Mouse (Mus musculus) small intestine, adult 2 months (tissue): ENCODE results near the gene Ccl22. TPM values are rescaled to one million over a fixed set of nuclear protein-coding genes. Genes with fewer than 3 reads are reported as not detected.

Experiments used
- H3K27ac ChIP-seq: fragments of 200-500 bp; 2 replicates; pipeline ENCODE4 v1.5.1; 2012; ENCODE audit warnings: low read depth, low read length, control low read depth, inconsistent platforms; ENCODE audit not compliant: insufficient read depth
- H3K27me3 ChIP-seq: fragments of 200-500 bp; 2 replicates; pipeline ENCODE4 v1.6.1; 2012; ENCODE audit warnings: mild to moderate bottlenecking, moderate library complexity, low read length, inconsistent platforms; ENCODE audit not compliant: control insufficient read depth, insufficient read depth
- H3K36me3 ChIP-seq: fragments of 200-500 bp; 2 replicates; pipeline ENCODE4 v1.6.1; 2012; ENCODE audit warnings: mild to moderate bottlenecking, low read length, control low read depth, inconsistent platforms; ENCODE audit not compliant: control insufficient read depth, insufficient read depth
- H3K4me1 ChIP-seq: fragments of 200-500 bp; 2 replicates; pipeline ENCODE4 v1.6.1; 2012; ENCODE audit warnings: low read length, inconsistent platforms, mixed read lengths; ENCODE audit not compliant: control insufficient read depth, insufficient read depth, insufficient read length
- H3K4me3 ChIP-seq: fragments of 200-500 bp; 2 replicates; pipeline ENCODE4 v1.5.1; 2012; ENCODE audit warnings: low read depth, mild to moderate bottlenecking, control low read depth, inconsistent platforms, low read length, moderate library complexity
- CTCF ChIP-seq: fragments of 200-500 bp; IDR thresholded peaks from 2 replicates; pipeline ENCODE4 v1.5.1; 2012; ENCODE audit warnings: low read depth, mild to moderate bottlenecking, control low read depth, inconsistent platforms, low read length, moderate library complexity, mixed read lengths; ENCODE audit not compliant: insufficient replicate concordance, insufficient read length; ENCODE audit errors: extremely low read depth
- POLR2A ChIP-seq: fragments of 200-500 bp; IDR thresholded peaks from 2 replicates; pipeline ENCODE4 v1.6.1; 2012; ENCODE audit warnings: low read depth, mild to moderate bottlenecking, control low read depth, inconsistent platforms, low read length, moderate library complexity
- WGBS: fragments of 180-500 bp; shearing (Covaris S2); methylation state at CpG from one replicate; pipeline ENCODE4 v1.1.7; 2018; 5-methylcytosine and 5-hydroxymethylcytosine counted together
- polyA plus RNA-seq: library from polyadenylated mRNA; depleted of rRNA; stranded (reverse); fragments of >200 nt; gene quantifications from 2 replicates; pipeline ENCODE4 v1.2.3, GENCODE M21; 2012; rRNA removed

The Ccl22 gene
- polyA plus RNA-seq, 1 experiment = 6.5 TPM

GRCm38 (mm10) chr8:94785995-94786595 is 40.7 kb downstream of the Ccl22 start:
- Histone ChIP-seq H3K4me3 (no peak overlapping the region), H3K27me3 (no peaks in the 10 kb centered on the region), H3K36me3 (no peaks in the 10 kb centered on the region), H3K4me1 (peaks cover 51% of the 10 kb centered on the region), H3K27ac (no peak overlapping the region)
- TF ChIP-seq POLR2A (no peak), CTCF (no peak)
- WGBS = 67% methylated on average over 6 of the region's 6 CpGs

GRCm38 (mm10) chr8:94787524-94788501 is 42.4 kb downstream of the Ccl22 start:
- no peak overlapping the region for H3K4me3 ChIP-seq
- peaks cover 40% of the 10 kb centered on the region for H3K4me1 ChIP-seq
- WGBS = 47% methylated on average over 15 of the region's 15 CpGs
- no peaks in the 10 kb centered on the region for H3K27me3 ChIP-seq
- peak overlapping the region; percentile 87 for H3K27ac ChIP-seq
- TF ChIP-seq CTCF (no peak), POLR2A (0 out of 2 replicates have a peak, but pooled peaks have one; percentile 16)
- H3K36me3 ChIP-seq = no peaks in the 10 kb centered on the region

DNA sequence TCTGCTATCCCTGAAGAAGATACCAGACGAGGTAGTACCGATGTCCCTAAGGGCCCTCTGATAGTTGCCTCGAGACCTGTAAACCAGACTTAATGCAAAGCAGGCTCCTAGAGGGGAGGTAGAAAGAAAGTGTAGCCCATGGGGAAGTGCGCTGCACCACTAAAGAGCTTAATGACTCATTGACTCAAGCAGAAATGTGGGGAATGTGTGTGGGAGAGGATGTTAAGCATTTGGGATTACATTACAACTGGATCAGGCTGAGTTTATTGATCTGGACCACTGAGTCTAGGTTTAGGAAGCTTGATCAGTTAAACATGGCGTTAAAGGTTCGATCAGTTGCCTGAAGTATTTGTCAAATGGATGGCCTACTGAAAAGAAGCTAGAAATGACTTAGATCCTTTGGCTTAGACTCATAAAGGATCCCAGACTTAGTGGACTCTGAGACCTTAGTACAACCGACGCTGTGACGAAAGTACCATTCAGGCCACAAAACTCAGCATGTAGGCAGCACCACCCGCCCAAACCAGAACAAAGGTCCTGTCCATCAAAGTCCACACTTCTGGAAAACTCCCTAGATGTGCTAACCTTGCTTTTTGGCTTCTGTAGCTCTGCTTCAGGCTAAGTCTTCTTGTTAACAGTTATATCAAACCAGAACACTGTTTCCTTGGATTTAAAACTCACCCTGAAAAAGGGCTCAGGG is 44.0 kb downstream of the Ccl22 start:
- Histone ChIP-seq H3K4me1 (peaks cover 34% of the 10 kb centered on the region), H3K36me3 (no peaks in the 10 kb centered on the region), H3K27ac (peak overlapping the region; percentile 84), H3K4me3 (no peak overlapping the region), H3K27me3 (no peaks in the 10 kb centered on the region)
- TF ChIP-seq CTCF (no peak), POLR2A (no peak)
- 73% methylated on average over 10 of the region's 10 CpGs for WGBS

GRCm38 (mm10) chr8:94794368-94794767 is 49.0 kb downstream of the Ccl22 start:
- Histone ChIP-seq H3K4me1 (peaks cover 6% of the 10 kb centered on the region; the same call in 1 of the 2 replicates), H3K36me3 (no peaks in the 10 kb centered on the region), H3K27ac (no peak overlapping the region), H3K27me3 (no peaks in the 10 kb centered on the region), H3K4me3 (no peak overlapping the region)
- TF ChIP-seq POLR2A (no peak), CTCF (no peak)
- 94% methylated on average over 4 of the region's 4 CpGs for WGBS

DNA sequence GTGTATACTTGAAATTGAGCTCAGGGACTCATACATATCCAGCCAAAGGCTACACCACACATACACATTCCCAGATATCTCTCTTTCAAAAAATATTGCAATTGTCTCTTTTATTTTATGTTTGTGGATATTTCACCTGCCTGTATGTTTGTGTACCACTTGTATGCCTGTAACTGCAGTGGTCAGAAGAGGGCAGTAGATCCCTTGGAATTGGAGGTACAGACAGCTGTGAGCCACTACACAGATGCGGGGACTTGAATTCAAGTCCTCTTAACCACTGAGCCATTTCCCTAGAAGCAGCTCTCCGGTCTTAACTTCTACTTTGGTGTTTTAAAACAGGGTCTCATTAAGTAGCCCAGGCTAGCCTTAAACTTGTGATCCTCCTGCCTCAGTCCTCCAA is 49.4 kb downstream of the Ccl22 start:
- H3K4me1 ChIP-seq = peaks cover 4% of the 10 kb centered on the region; the same call in 1 of the 2 replicates
- H3K27ac ChIP-seq = no peak overlapping the region
- H3K36me3 ChIP-seq = no peaks in the 10 kb centered on the region
- WGBS = 89% methylated on average over 2 of the region's 2 CpGs
- no peaks in the 10 kb centered on the region for H3K27me3 ChIP-seq
- no peak overlapping the region for H3K4me3 ChIP-seq
- TF ChIP-seq POLR2A (no peak), CTCF (no peak)

DNA sequence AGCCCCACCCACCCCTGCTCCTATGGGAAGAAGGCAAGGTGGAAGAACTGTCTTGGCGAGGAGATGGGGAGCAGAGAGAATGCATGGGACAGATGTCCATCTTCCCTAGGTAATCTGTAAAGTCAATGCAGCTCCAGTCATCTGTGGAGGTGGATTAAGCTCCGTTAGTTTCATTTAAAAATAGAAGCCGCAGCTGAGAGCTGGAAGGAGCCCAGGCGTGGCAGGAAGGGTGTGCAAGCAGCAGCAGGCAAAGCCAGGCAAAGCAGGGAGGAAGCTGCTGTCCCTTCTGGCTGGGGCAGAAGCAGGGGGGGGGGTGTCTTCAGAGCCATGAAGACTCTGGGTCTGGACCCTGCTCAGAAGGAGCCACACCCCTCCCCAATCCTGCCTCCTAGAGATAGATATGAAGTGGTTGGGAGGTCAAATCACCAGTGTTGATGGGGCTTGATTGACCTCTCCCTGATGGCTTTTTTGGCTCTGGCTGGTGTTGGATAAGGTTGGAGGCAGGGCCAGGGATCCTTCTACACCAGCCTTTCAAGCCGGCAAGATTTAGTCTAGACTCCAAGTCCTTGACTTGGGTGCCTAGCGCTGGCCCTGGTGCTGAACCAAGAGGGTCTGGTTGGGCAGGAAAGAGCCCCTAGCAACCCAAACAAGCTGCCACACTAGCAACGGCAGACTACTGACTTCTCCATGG is 55.0 kb downstream of the Ccl22 start:
- WGBS = 52% methylated on average over 7 of the region's 7 CpGs
- TF ChIP-seq CTCF = no peak
- no peak for TF ChIP-seq POLR2A
- Histone ChIP-seq H3K36me3 (no peaks in the 10 kb centered on the region), H3K4me3 (no peak overlapping the region), H3K27ac (no peak overlapping the region), H3K27me3 (no peaks in the 10 kb centered on the region), H3K4me1 (peaks cover 7% of the 10 kb centered on the region)

Other genes starting within 250 kb of the Ccl22 start
- 25.7 and 108 TPM in 2 replicates for gene Cpne2, start 212.6 kb upstream of the Ccl22 start, polyA plus RNA-seq
- 1.9 and 3.5 TPM in 2 replicates for gene Rspry1, start 143.7 kb upstream of the Ccl22 start, polyA plus RNA-seq
- 9.1 and 24.2 TPM in 2 replicates for gene Fam192a, start 143.6 kb upstream of the Ccl22 start, polyA plus RNA-seq
- gene Arl2bp, start 79.0 kb upstream of the Ccl22 start, polyA plus RNA-seq = 26.3 and 50.7 TPM in 2 replicates
- 50.9 and 84.3 TPM in 2 replicates for gene Pllp, start 49.3 kb upstream of the Ccl22 start, polyA plus RNA-seq
- 55.9 and 160 TPM in 2 replicates for gene Cx3cl1, start 26.4 kb downstream of the Ccl22 start, polyA plus RNA-seq
- 0.62 and 0.94 TPM in 2 replicates for gene Ccl17, start 64.9 kb downstream of the Ccl22 start, polyA plus RNA-seq
- gene Coq9, start 92.7 kb downstream of the Ccl22 start, polyA plus RNA-seq = 154 and 238 TPM in 2 replicates
- 16.7 and 32.0 TPM in 2 replicates for gene Ciapin1, start 92.8 kb downstream of the Ccl22 start, polyA plus RNA-seq
- gene Polr2c, start 111.9 kb downstream of the Ccl22 start, polyA plus RNA-seq = 32.3 and 57.1 TPM in 2 replicates
- gene Dok4, start 130.7 kb downstream of the Ccl22 start, polyA plus RNA-seq = 58.8 and 156 TPM in 2 replicates
- 8.1 TPM in 2 replicates for gene Ccdc102a, start 172.5 kb downstream of the Ccl22 start, polyA plus RNA-seq
- gene Adgrg5, start 178.1 kb downstream of the Ccl22 start, polyA plus RNA-seq = 10.2 and 15.4 TPM in 2 replicates
- gene Adgrg1, start 229.2 kb downstream of the Ccl22 start, polyA plus RNA-seq = 32.3 and 36.4 TPM in 2 replicates